Mouse (Mus musculus): ENCODE measurements around the gene Bcl9. TPM values are rescaled to one million over a fixed set of nuclear protein-coding genes. Genes with fewer than 3 reads are reported as not detected.

Gene Bcl9
- polyA plus RNA-seq, 1 experiment from 2014 or later = 43.2 TPM

DNA sequence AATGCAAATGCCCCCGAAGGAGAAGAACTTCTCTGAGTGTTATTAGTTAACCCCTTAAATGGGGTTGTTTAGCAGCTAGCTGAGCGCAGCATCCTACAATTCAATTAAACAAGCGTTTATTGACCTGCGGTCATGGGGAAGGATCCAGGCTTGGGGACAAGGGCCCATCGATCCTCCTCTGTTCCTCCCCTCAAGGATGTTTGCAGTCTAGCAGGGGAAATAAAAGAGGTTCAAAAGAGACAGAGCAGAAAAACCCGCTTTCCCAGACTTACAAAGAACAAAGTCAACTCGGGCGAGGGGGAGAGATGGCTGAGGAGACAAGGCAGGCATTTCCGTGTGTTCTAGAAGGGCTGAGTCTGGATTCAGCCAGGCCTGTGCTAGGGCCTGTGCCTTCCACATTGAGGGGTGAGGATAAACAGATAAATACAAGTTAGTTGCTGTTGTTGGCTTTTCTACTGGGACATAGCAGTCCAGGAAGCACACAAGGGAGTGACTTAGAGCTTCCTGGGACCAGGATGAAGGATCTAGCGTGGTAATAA, 55.0 kb downstream of the Bcl9 start:
- ATAC-seq (ENCODE audit: insufficient read depth, low FRiP score) = no peak
- WGBS = 56% methylated on average over 10 of the region's 10 CpGs
- H3K4me2 ChIP-seq (ENCODE audit: low read depth, low read length) = no peak overlapping the region

DNA sequence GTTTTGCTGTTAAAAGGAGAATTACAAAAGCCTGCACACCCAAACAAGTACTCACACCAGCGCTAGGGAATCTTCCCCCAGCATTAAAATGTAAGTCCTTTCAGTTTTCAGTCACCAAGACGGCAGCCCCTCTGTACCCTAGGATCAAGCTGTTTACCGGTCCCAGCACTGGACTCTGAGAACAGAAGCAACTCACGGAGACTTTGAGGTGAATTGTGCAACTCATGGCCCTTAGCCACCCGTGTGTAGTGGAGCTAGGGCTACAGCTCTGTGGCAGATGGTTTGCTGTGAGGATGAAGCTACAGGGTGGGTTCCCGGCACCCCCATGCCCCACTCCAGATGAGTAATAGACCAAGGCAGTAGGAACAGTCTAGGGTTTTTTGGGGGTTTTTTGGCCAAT, 55.9 kb downstream of the Bcl9 start:
- H3K4me2 ChIP-seq (ENCODE audit: low read depth, low read length) = no peak overlapping the region
- no peak for ATAC-seq (ENCODE audit: insufficient read depth, low FRiP score)
- WGBS = 64% methylated on average over 6 of the region's 6 CpGs
- no peak overlapping the region for H3K4me3 ChIP-seq (replicated peaks; ENCODE audit: low read length)
- no peaks in the 10 kb centered on the region for H3K27me3 ChIP-seq (ENCODE audit: control insufficient read depth, insufficient read depth, low read length)
- H3K4me1 ChIP-seq (ENCODE audit: control insufficient read depth, insufficient read depth, low read length) = peaks cover 7% of the 10 kb centered on the region
- H3K9me3 ChIP-seq (replicated peaks; ENCODE audit: control insufficient read depth, low read length) = no peaks in the 10 kb centered on the region
- no peak overlapping the region for H3K9ac ChIP-seq (ENCODE audit: low read length)
- H3K27ac ChIP-seq (ENCODE audit: low read length) = no peak overlapping the region
- no peaks in the 10 kb centered on the region for H3K36me3 ChIP-seq (ENCODE audit: control insufficient read depth, insufficient read depth, low read length)

More for the DNA sequence above, 55.0 kb downstream of the Bcl9 start:
- H3K9ac ChIP-seq (ENCODE audit: low read length) = no peak overlapping the region
- H3K4me3 ChIP-seq (replicated peaks; ENCODE audit: low read length) = no peak overlapping the region
- H3K27me3 ChIP-seq (ENCODE audit: control insufficient read depth, insufficient read depth, low read length) = no peaks in the 10 kb centered on the region
- H3K36me3 ChIP-seq (ENCODE audit: control insufficient read depth, insufficient read depth, low read length) = no peaks in the 10 kb centered on the region
- H3K27ac ChIP-seq (ENCODE audit: low read length) = peak overlapping the region; percentile 79
- H3K4me1 ChIP-seq (ENCODE audit: control insufficient read depth, insufficient read depth, low read length) = peaks cover 7% of the 10 kb centered on the region
- no peaks in the 10 kb centered on the region for H3K9me3 ChIP-seq (replicated peaks; ENCODE audit: control insufficient read depth, low read length)

DNA sequence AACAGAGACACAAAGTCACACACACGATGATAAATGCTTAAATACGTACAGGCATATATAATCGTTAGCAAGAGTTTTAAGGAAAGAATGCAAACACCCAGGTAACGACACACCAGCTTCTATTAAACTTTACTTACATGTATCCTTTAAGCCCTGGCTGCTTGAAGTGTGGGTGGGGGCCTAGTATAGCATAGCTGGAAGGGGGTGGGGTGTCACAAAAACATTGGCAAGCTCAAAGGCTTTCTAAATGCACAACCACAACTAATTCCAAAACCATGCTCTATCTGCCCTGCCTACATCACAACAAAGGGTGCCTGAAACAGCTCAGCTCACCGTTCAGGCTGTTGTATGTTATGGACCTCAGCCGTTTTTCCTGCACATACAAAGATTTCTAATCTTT, 57.9 kb downstream of the Bcl9 start:
- Histone ChIP-seq H3K4me2 (ENCODE audit: low read depth, low read length) (no peak overlapping the region), H3K4me3 (replicated peaks; ENCODE audit: low read length) (no peak overlapping the region), H3K27ac (ENCODE audit: low read length) (no peak overlapping the region), H3K4me1 (ENCODE audit: control insufficient read depth, insufficient read depth, low read length) (peaks cover 7% of the 10 kb centered on the region), H3K9ac (ENCODE audit: low read length) (no peak overlapping the region), H3K27me3 (ENCODE audit: control insufficient read depth, insufficient read depth, low read length) (no peaks in the 10 kb centered on the region), H3K9me3 (replicated peaks; ENCODE audit: control insufficient read depth, low read length) (no peaks in the 10 kb centered on the region), H3K36me3 (ENCODE audit: control insufficient read depth, insufficient read depth, low read length) (no peaks in the 10 kb centered on the region)
- no peak for ATAC-seq (ENCODE audit: insufficient read depth, low FRiP score)
- WGBS = 85% methylated on average over 6 of the region's 6 CpGs

DNA sequence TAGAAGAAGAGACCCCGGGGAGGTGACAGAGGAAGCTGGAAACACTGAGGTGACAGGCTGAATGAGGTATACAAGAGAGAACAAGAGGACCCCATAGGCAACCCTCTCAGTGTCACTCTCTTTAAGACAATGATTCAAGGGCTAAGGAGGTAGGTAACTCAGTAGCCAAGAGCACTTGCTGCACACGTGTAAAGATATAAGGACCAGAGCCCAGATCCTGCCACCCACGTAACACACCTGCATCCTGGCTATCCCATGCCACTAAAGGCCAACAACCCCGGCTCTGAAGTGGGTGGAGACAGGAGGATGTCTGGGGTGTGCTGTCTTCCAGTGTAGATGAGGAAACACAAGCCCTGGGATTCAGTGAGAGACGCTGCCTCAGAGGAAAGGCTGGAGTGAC, 58.4 kb downstream of the Bcl9 start:
- no peaks in the 10 kb centered on the region for H3K36me3 ChIP-seq (ENCODE audit: control insufficient read depth, insufficient read depth, low read length)
- no peak overlapping the region for H3K27ac ChIP-seq (ENCODE audit: low read length)
- ATAC-seq (ENCODE audit: insufficient read depth, low FRiP score) = no peak
- no peaks in the 10 kb centered on the region for H3K27me3 ChIP-seq (ENCODE audit: control insufficient read depth, insufficient read depth, low read length)
- H3K4me2 ChIP-seq (ENCODE audit: low read depth, low read length) = no peak overlapping the region
- no peaks in the 10 kb centered on the region for H3K9me3 ChIP-seq (replicated peaks; ENCODE audit: control insufficient read depth, low read length)
- WGBS = 84% methylated on average over 5 of the region's 5 CpGs
- peaks cover 7% of the 10 kb centered on the region for H3K4me1 ChIP-seq (ENCODE audit: control insufficient read depth, insufficient read depth, low read length)
- H3K9ac ChIP-seq (ENCODE audit: low read length) = no peak overlapping the region
- no peak overlapping the region for H3K4me3 ChIP-seq (replicated peaks; ENCODE audit: low read length)

DNA sequence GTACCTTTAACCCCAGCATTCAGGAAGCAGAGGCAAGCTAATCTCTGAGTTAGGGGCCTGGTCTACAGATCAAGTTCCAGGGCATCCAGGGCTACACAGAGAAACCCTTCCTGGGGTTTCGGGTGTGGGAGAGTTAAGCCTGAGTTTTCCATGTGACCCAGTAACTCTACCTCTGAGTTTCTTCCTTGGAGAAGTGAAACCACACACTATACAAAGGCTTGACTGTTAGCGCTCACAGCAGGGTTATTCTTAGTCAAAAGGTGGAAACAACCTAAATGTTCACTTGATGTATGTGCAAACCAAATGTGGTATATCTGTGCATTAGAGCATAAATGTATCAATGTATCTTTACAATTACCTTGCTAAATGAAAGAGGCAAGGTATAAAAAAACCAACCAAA, 59.2 kb downstream of the Bcl9 start:
- Histone ChIP-seq H3K4me3 (replicated peaks; ENCODE audit: low read length) (no peak overlapping the region), H3K27ac (ENCODE audit: low read length) (no peak overlapping the region), H3K27me3 (ENCODE audit: control insufficient read depth, insufficient read depth, low read length) (no peaks in the 10 kb centered on the region), H3K4me1 (ENCODE audit: control insufficient read depth, insufficient read depth, low read length) (peaks cover 7% of the 10 kb centered on the region), H3K4me2 (ENCODE audit: low read depth, low read length) (no peak overlapping the region), H3K9me3 (replicated peaks; ENCODE audit: control insufficient read depth, low read length) (no peaks in the 10 kb centered on the region), H3K9ac (ENCODE audit: low read length) (no peak overlapping the region), H3K36me3 (ENCODE audit: control insufficient read depth, insufficient read depth, low read length) (no peaks in the 10 kb centered on the region)
- ATAC-seq (ENCODE audit: insufficient read depth, low FRiP score) = no peak
- 77% methylated on average over 2 of the region's 2 CpGs for WGBS

DNA sequence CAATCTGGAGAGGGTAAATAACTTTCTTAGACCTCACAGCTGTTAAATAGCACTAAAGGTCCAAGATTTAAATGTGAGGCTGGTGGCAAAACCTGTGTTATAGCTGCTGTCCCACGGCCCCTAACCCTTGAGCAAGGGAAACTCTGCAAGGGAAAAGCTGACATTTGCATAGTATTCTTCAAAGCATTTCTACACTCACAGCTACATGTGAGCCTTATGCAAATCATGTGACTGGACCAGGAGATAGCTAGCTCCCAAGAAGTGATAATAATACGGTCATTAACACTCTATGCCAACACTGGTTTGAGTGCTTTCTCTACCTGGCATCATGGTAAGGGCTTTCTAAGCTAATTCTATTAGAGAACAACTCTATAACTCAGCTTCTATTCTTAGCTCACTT, 60.3 kb downstream of the Bcl9 start:
- H3K27me3 ChIP-seq (ENCODE audit: control insufficient read depth, insufficient read depth, low read length) = no peaks in the 10 kb centered on the region
- H3K4me1 ChIP-seq (ENCODE audit: control insufficient read depth, insufficient read depth, low read length) = peaks cover 3% of the 10 kb centered on the region; the same call in 1 of the 2 replicates
- H3K4me3 ChIP-seq (replicated peaks; ENCODE audit: low read length) = no peak overlapping the region
- no peaks in the 10 kb centered on the region for H3K36me3 ChIP-seq (ENCODE audit: control insufficient read depth, insufficient read depth, low read length)
- no peaks in the 10 kb centered on the region for H3K9me3 ChIP-seq (replicated peaks; ENCODE audit: control insufficient read depth, low read length)
- H3K4me2 ChIP-seq (ENCODE audit: low read depth, low read length) = no peak overlapping the region
- no peak overlapping the region for H3K27ac ChIP-seq (ENCODE audit: low read length)
- H3K9ac ChIP-seq (ENCODE audit: low read length) = no peak overlapping the region
- ATAC-seq (ENCODE audit: insufficient read depth, low FRiP score) = no peak
- 87% methylated on average over 2 of the region's 2 CpGs for WGBS

DNA sequence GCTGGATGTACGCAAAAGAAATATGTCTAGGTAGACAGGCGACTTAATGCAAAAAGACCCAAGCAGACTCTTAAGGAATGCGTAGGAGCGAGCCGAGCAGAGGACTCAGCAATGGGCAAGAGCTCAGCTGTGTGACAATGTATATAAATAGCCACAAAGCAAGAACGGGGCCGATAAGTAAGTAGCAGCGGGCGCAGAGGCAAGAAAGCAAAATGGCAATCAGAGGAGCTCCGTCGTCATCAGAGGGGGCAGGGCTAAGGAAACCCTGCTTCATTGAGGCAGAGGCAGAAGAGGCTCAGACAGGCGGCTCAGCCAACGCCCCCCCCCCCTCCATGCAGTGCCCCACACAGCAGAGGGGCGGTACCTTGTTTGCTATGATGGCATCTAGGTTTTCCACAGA, 62.9 kb downstream of the Bcl9 start:
- no peak overlapping the region for H3K9ac ChIP-seq (ENCODE audit: low read length)
- H3K4me1 ChIP-seq (ENCODE audit: control insufficient read depth, insufficient read depth, low read length) = peaks cover 3% of the 10 kb centered on the region; the same call in 1 of the 2 replicates
- no peak overlapping the region for H3K4me2 ChIP-seq (ENCODE audit: low read depth, low read length)
- no peaks in the 10 kb centered on the region for H3K36me3 ChIP-seq (ENCODE audit: control insufficient read depth, insufficient read depth, low read length)
- H3K27ac ChIP-seq (ENCODE audit: low read length) = no peak overlapping the region
- H3K4me3 ChIP-seq (replicated peaks; ENCODE audit: low read length) = no peak overlapping the region
- no peaks in the 10 kb centered on the region for H3K9me3 ChIP-seq (replicated peaks; ENCODE audit: control insufficient read depth, low read length)
- H3K27me3 ChIP-seq (ENCODE audit: control insufficient read depth, insufficient read depth, low read length) = no peaks in the 10 kb centered on the region
- WGBS = 78% methylated on average over 14 of the region's 14 CpGs
- ATAC-seq (ENCODE audit: insufficient read depth, low FRiP score) = no peak

DNA sequence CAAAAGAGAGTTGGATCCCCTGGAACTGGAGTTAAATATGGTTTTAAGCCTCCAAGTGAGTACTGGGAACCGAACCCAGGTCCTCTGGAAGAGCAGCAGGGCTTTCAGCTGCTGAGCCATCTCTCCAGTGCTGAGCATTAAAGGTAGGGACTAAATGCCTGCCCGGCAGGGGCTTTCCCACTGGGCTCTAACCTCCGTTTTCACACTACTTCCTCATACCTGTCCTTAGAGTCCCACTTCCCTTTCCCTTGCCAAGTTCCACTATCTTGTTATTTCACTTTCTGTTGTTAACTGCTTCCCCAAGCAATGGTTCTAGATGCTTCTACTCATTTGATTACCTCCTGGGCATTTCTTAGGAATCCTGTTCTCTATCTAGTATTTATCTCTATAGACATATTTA, 65.4 kb downstream of the Bcl9 start:
- no peak overlapping the region for H3K4me3 ChIP-seq (replicated peaks; ENCODE audit: low read length)
- ATAC-seq (ENCODE audit: insufficient read depth, low FRiP score) = no peak
- 72% methylated on average over 3 of the region's 3 CpGs for WGBS
- no peaks in the 10 kb centered on the region for H3K27me3 ChIP-seq (ENCODE audit: control insufficient read depth, insufficient read depth, low read length)
- H3K4me1 ChIP-seq (ENCODE audit: control insufficient read depth, insufficient read depth, low read length) = peaks cover 14% of the 10 kb centered on the region
- no peak overlapping the region for H3K9ac ChIP-seq (ENCODE audit: low read length)
- H3K9me3 ChIP-seq (replicated peaks; ENCODE audit: control insufficient read depth, low read length) = no peaks in the 10 kb centered on the region
- H3K4me2 ChIP-seq (ENCODE audit: low read depth, low read length) = no peak overlapping the region
- H3K36me3 ChIP-seq (ENCODE audit: control insufficient read depth, insufficient read depth, low read length) = no peaks in the 10 kb centered on the region
- no peak overlapping the region for H3K27ac ChIP-seq (ENCODE audit: low read length)

DNA sequence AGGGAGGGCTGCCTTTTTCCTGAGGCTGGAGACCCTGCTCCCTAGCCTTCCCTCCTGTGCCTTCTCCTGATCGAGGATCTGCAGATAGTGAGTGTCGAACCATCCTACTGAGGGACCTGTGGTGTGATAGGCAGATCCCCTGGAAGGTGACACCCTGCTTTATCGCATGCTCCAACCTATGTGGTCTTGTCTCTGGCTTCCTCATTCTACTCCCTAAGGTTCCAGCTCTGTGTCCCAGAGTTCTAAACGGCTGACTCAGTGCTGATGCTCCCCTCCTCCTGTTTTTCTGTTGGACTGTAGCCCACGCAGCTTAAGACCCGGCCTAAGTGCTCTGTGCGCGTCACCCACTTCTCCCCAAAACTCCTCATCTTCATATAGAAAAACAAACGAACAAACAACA, 65.9 kb downstream of the Bcl9 start:
- Histone ChIP-seq H3K4me3 (replicated peaks; ENCODE audit: low read length) (no peak overlapping the region), H3K4me2 (ENCODE audit: low read depth, low read length) (no peak overlapping the region), H3K9me3 (replicated peaks; ENCODE audit: control insufficient read depth, low read length) (no peaks in the 10 kb centered on the region), H3K4me1 (ENCODE audit: control insufficient read depth, insufficient read depth, low read length) (peaks cover 14% of the 10 kb centered on the region), H3K27ac (ENCODE audit: low read length) (no peak overlapping the region), H3K36me3 (ENCODE audit: control insufficient read depth, insufficient read depth, low read length) (no peaks in the 10 kb centered on the region), H3K9ac (ENCODE audit: low read length) (no peak overlapping the region), H3K27me3 (ENCODE audit: control insufficient read depth, insufficient read depth, low read length) (no peaks in the 10 kb centered on the region)
- no peak for ATAC-seq (ENCODE audit: insufficient read depth, low FRiP score)
- 75% methylated on average over 9 of the region's 9 CpGs for WGBS

Data from stomach, embryonic 16.5 days (tissue).